Mouse (Mus musculus) liver, embryonic 16.5 days (tissue): ENCODE results near the gene Nfkbie. TPM values are rescaled to one million over a fixed set of nuclear protein-coding genes. Genes with fewer than 3 reads are reported as not detected.

ENCODE experiments used
- ATAC-seq: fragments of 200-750 bp; cut with Nextera tagmentation; 2 replicates; pipeline ENCODE4 v1.8.0; 2017; ENCODE audit warnings: low read depth, mild to moderate bottlenecking, moderate number of reproducible peaks, moderate library complexity
- H3K27ac ChIP-seq: fragments of 300-500 bp; sonication (generic); 2 replicates; pipeline ENCODE4 v1.5.1; 2014; ENCODE audit warnings: mild to moderate bottlenecking, low read length
- H3K27me3 ChIP-seq: fragments of 300-500 bp; sonication (generic); 2 replicates; pipeline ENCODE4 v1.6.1; 2014; ENCODE audit warnings: low read depth, low read length, mixed read lengths; ENCODE audit not compliant: control insufficient read depth, insufficient read depth
- H3K36me3 ChIP-seq: fragments of 300-500 bp; sonication (generic); 2 replicates; pipeline ENCODE4 v1.6.1; 2014; ENCODE audit warnings: mild to moderate bottlenecking; ENCODE audit not compliant: control insufficient read depth, insufficient read depth
- H3K4me1 ChIP-seq: fragments of 300-500 bp; sonication (generic); 2 replicates; pipeline ENCODE4 v1.6.1; 2014; ENCODE audit warnings: low read depth, low read length, mixed read lengths; ENCODE audit not compliant: control insufficient read depth
- H3K4me2 ChIP-seq: fragments of 300-500 bp; sonication (generic); 2 replicates; pipeline ENCODE4 v1.6.1; 2014; ENCODE audit warnings: low read depth, low read length, mixed read lengths
- H3K4me3 ChIP-seq: fragments of 300-500 bp; sonication (generic); 2 replicates; pipeline ENCODE4 v1.5.1; 2014; ENCODE audit warnings: low read depth, mild to moderate bottlenecking, low read length
- H3K9ac ChIP-seq: fragments of 300-500 bp; sonication (generic); 2 replicates; pipeline ENCODE4 v1.6.1; 2014; ENCODE audit warnings: low read depth, low read length
- H3K9me3 ChIP-seq: fragments of 300-500 bp; sonication (generic); replicated peaks from 2 replicates; pipeline ENCODE4 v1.6.1; 2016; ENCODE audit warnings: low read length; ENCODE audit not compliant: control insufficient read depth
- WGBS: fragments of 180-500 bp; shearing (Covaris S2); extraction: QIAGEN DNeasy Blood & Tissue Kit; methylation state at CpG from one replicate; pipeline ENCODE4 v1.1.7; 2014; ENCODE audit not compliant: insufficient replicate concordance; 5-methylcytosine and 5-hydroxymethylcytosine counted together
- polyA plus RNA-seq: library from polyadenylated mRNA; unstranded; fragments of >200 nt; fragmentation: Nextera tagmentation; extraction: Ambion mirVana; gene quantifications from 2 replicates; pipeline ENCODE4 v1.2.1, GENCODE M21; 2015

Nfkbie gene
- polyA plus RNA-seq, 1 experiment from 2014 or later = 1.8 TPM

- H3K9ac ChIP-seq = peak overlapping the region; percentile 77
- H3K4me3 ChIP-seq = peak overlapping the region; percentile 69
- H3K9me3 ChIP-seq = no peaks in the 10 kb centered on the region
- H3K4me1 ChIP-seq = peaks cover 16% of the 10 kb centered on the region
- WGBS = 18% methylated on average over 18 of the region's 18 CpGs
- peak overlapping the region; percentile 39; the same call in 1 of the 2 replicates for H3K27ac ChIP-seq
- H3K27me3 ChIP-seq = no peaks in the 10 kb centered on the region
- peaks cover 30% of the 10 kb centered on the region for H3K36me3 ChIP-seq
- H3K4me2 ChIP-seq = peak overlapping the region; percentile 77
- ATAC-seq = no peak
Measured at GRCm38 (mm10) chr17:45564531-45565084, 9.1 kb downstream of the Nfkbie start.

- H3K27ac ChIP-seq = no peak overlapping the region
- 92% methylated on average over 11 of the region's 11 CpGs for WGBS
- H3K4me2 ChIP-seq = peak overlapping the region; percentile 77
- no peaks in the 10 kb centered on the region for H3K27me3 ChIP-seq
- H3K4me1 ChIP-seq = peaks cover 18% of the 10 kb centered on the region
- H3K4me3 ChIP-seq = peak overlapping the region; percentile 69
- peak overlapping the region; percentile 77; the same call in 1 of the 2 replicates for H3K9ac ChIP-seq
- no peaks in the 10 kb centered on the region for H3K9me3 ChIP-seq
- peaks cover 35% of the 10 kb centered on the region for H3K36me3 ChIP-seq
- ATAC-seq = no peak
Measured at GRCm38 (mm10) chr17:45565103-45565502, 9.6 kb downstream of the Nfkbie start.

- H3K4me3 ChIP-seq = no peak overlapping the region
- no peak overlapping the region for H3K4me2 ChIP-seq
- peaks cover 44% of the 10 kb centered on the region for H3K36me3 ChIP-seq
- H3K27ac ChIP-seq = no peak overlapping the region
- peaks cover 20% of the 10 kb centered on the region for H3K4me1 ChIP-seq
- 46% methylated on average over 1 of the region's 1 CpGs for WGBS
- H3K9me3 ChIP-seq = no peaks in the 10 kb centered on the region
- no peak for ATAC-seq
- H3K9ac ChIP-seq = no peak overlapping the region
- no peaks in the 10 kb centered on the region for H3K27me3 ChIP-seq
Measured at GRCm38 (mm10) chr17:45566031-45566359, 10.5 kb downstream of the Nfkbie start.

- Histone ChIP-seq H3K36me3 (peaks cover 50% of the 10 kb centered on the region), H3K27me3 (no peaks in the 10 kb centered on the region), H3K4me1 (peaks cover 23% of the 10 kb centered on the region), H3K27ac (no peak overlapping the region), H3K9ac (no peak overlapping the region), H3K4me3 (no peak overlapping the region), H3K4me2 (no peak overlapping the region), H3K9me3 (no peaks in the 10 kb centered on the region)
- ATAC-seq = no peak
- WGBS = 60% methylated on average over 18 of the region's 18 CpGs
Measured at GRCm38 (mm10) chr17:45566360-45567161, 11.1 kb downstream of the Nfkbie start.

GRCm38 (mm10) chr17:45567162-45567601 is 11.7 kb downstream of the Nfkbie start:
- ATAC-seq = no peak
- H3K9ac ChIP-seq = no peak overlapping the region
- no peak overlapping the region for H3K27ac ChIP-seq

GRCm38 (mm10) chr17:45568990-45569389 is 13.5 kb downstream of the Nfkbie start:
- Histone ChIP-seq H3K4me1 (peaks cover 27% of the 10 kb centered on the region), H3K27me3 (no peaks in the 10 kb centered on the region), H3K4me3 (no peak overlapping the region), H3K9me3 (no peaks in the 10 kb centered on the region), H3K27ac (no peak overlapping the region), H3K9ac (no peak overlapping the region), H3K4me2 (no peak overlapping the region), H3K36me3 (peaks cover 52% of the 10 kb centered on the region)
- no peak for ATAC-seq
- WGBS = 85% methylated on average over 12 of the region's 12 CpGs

More at GRCm38 (mm10) chr17:45567162-45567601, 11.7 kb downstream of the Nfkbie start:
- no peaks in the 10 kb centered on the region for H3K9me3 ChIP-seq
- peaks cover 52% of the 10 kb centered on the region for H3K36me3 ChIP-seq
- no peak overlapping the region for H3K4me2 ChIP-seq
- H3K4me1 ChIP-seq = peaks cover 23% of the 10 kb centered on the region
- H3K27me3 ChIP-seq = no peaks in the 10 kb centered on the region
- no peak overlapping the region for H3K4me3 ChIP-seq
- 40% methylated on average over 4 of the region's 4 CpGs for WGBS

- Histone ChIP-seq H3K9ac (no peak overlapping the region), H3K27me3 (no peaks in the 10 kb centered on the region), H3K4me1 (peaks cover 29% of the 10 kb centered on the region), H3K36me3 (peaks cover 52% of the 10 kb centered on the region), H3K9me3 (no peaks in the 10 kb centered on the region), H3K27ac (no peak overlapping the region), H3K4me2 (no peak overlapping the region), H3K4me3 (no peak overlapping the region)
- no peak for ATAC-seq
- 69% methylated on average over 4 of the region's 4 CpGs for WGBS
Measured at GRCm38 (mm10) chr17:45569999-45570398, 14.5 kb downstream of the Nfkbie start.

- Histone ChIP-seq H3K36me3 (peaks cover 40% of the 10 kb centered on the region), H3K27ac (peak overlapping the region; percentile 94), H3K27me3 (no peaks in the 10 kb centered on the region), H3K9me3 (no peaks in the 10 kb centered on the region), H3K9ac (peak overlapping the region; percentile 96), H3K4me1 (peaks cover 24% of the 10 kb centered on the region), H3K4me2 (peak overlapping the region; percentile 97), H3K4me3 (peak overlapping the region; percentile 93)
- WGBS = under 1% methylated on average over 54 of the region's 57 CpGs
- ATAC-seq = peak; percentile 47
Measured at GRCm38 (mm10) chr17:45572103-45573086, 16.9 kb downstream of the Nfkbie start.
